Comparison of ENCODE assay signal across 8 mouse cellular contexts in the genomic region with DNA sequence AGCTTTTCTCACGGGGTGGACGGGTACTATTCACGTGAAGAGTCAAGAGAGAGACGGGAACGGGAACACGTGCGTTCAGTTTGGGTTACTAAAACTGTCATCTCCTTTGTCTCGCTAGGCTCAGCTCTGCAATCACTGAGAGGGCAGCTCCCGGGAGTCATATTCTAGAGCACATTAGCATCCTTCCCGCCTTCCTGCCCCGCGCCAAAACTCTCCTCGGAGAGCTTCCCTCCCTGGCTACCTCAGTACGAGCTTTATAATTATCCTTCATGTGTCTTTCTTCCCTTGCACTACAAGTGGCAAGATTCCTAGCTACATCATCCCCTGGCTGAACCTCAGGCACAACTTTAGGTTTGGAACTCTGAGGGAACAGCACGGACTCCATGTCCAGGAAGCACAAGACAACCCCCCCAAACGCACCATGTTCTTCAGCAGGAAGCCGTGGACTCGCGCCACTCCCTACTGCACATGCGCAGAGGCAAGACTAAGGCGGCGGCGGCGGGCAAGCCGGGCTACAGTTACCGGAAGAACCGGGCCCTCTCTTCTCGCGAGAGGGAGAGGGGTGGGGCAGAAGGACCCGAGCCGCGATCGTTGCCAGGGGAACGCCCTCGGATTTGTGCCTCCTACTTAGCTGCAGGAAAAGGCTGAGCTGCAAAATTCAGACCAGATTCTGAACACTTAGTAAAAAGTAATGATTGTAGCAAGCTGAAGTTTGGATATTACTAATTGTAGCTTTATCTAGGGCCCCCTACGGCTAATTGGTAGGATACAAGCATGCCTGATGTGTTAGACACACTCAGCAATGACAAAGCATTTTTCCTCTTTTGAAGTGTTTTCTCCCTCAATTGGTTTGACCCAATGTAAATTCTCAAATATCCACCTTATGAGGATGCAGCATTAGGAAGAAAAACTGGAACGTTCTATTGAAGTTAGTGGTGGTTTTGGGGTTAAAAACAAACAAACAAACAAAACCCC. TPM values are rescaled to one million over a fixed set of nuclear protein-coding genes. Genes with fewer than 3 reads are reported as not detected.
DNase-seq lines count a peak whose midpoint lies in the region; ATAC-seq and TF ChIP-seq lines count a peak whose summit lies in the region.

A gene (minus strand): TSS at position 519 of the 975 bp plus-strand sequence.
A gene (plus strand): TSS at position 585 of the 975 bp plus-strand sequence.

- peaks cover 20% of the 10 kb centered on the region for H3K4me1 ChIP-seq in embryonic facial prominence, embryonic 13.5 days
- H3K4me1 ChIP-seq in kidney, adult 2 months (ENCODE audit: control insufficient read depth, insufficient read depth, low read length): peaks cover 3% of the 10 kb centered on the region; the same call in 1 of the 2 replicates
- peaks cover 15% of the 10 kb centered on the region for H3K4me1 ChIP-seq in limb, embryonic 12.5 days (replicated peaks)
- H3K4me1 ChIP-seq in midbrain, embryonic 15.5 days: peaks cover 7% of the 10 kb centered on the region
- no peaks in the 10 kb centered on the region for H3K4me1 ChIP-seq in spleen, adult 2 months (ENCODE audit: control insufficient read depth, insufficient read depth, insufficient read length)

- H3K4me2 ChIP-seq in embryonic facial prominence, embryonic 13.5 days: peak within 1 kb of the TSS; percentile 68
- peak within 1 kb of the TSS; percentile 65 for H3K4me2 ChIP-seq in limb, embryonic 12.5 days
- H3K4me2 ChIP-seq in midbrain, embryonic 15.5 days: peak within 1 kb of the TSS; percentile 75

- DNase-seq in 3134 (ENCODE audit: extremely low read depth, insufficient read length, low spot score): peak; percentile 97
- peak; percentile 100 for DNase-seq in adrenal gland, postnatal 36 days
- DNase-seq in heart, adult 18-20 months: peak; percentile 100
- DNase-seq in kidney, adult 2 months: peak; percentile 100
- peak; percentile 94 to 99 for DNase-seq in spleen, adult 2 months (ENCODE audit: low read depth in 1 of 2, low spot score in 2 of 2)

- peak; percentile 98 for ATAC-seq in embryonic facial prominence, embryonic 13.5 days (ENCODE audit: insufficient number of reproducible peaks, insufficient read depth, low FRiP score, low TSS enrichment, low read depth)
- peak; percentile 96 for ATAC-seq in limb, embryonic 12.5 days (ENCODE audit: insufficient number of reproducible peaks, insufficient read depth, low FRiP score, low TSS enrichment, low read depth)
- peak; percentile 99 for ATAC-seq in midbrain, embryonic 15.5 days (replicated peaks)

- peak; percentile 80 for TF ChIP-seq POLR2A in kidney, adult 2 months (IDR thresholded peaks at IDR 0.05; ENCODE audit: low read depth, low read length)
- TF ChIP-seq POLR2A in spleen, adult 2 months (IDR thresholded peaks at IDR 0.05; ENCODE audit: low read depth, low read length): peak; percentile 96

- WGBS in embryonic facial prominence, embryonic 13.5 days: under 1% methylated on average over 37 of the region's 37 CpGs
- WGBS in kidney, adult 2 months: under 1% methylated on average over 37 of the region's 37 CpGs
- 1% methylated on average over 37 of the region's 37 CpGs for WGBS in limb, embryonic 12.5 days
- WGBS in midbrain, embryonic 15.5 days: under 1% methylated on average over 37 of the region's 37 CpGs
- WGBS in spleen, adult 2 months: under 1% methylated on average over 37 of the region's 37 CpGs

- H3K36me3 ChIP-seq in embryonic facial prominence, embryonic 13.5 days: peaks cover 20% of the 10 kb centered on the region
- peaks cover 6% of the 10 kb centered on the region for H3K36me3 ChIP-seq in kidney, adult 2 months (ENCODE audit: control insufficient read depth, insufficient read depth, low read length)
- peaks cover 25% of the 10 kb centered on the region for H3K36me3 ChIP-seq in limb, embryonic 12.5 days
- H3K36me3 ChIP-seq in midbrain, embryonic 15.5 days (replicated peaks): peaks cover 3% of the 10 kb centered on the region; the same call in 1 of the 2 replicates
- H3K36me3 ChIP-seq in spleen, adult 2 months (ENCODE audit: control insufficient read depth, insufficient read depth, low read length): peaks cover 8% of the 10 kb centered on the region; the same call in 1 of the 2 replicates

- peak within 1 kb of the TSS; percentile 89 for H3K9ac ChIP-seq in embryonic facial prominence, embryonic 13.5 days
- H3K9ac ChIP-seq in limb, embryonic 12.5 days (replicated peaks): peak within 1 kb of the TSS; percentile 74
- H3K9ac ChIP-seq in midbrain, embryonic 15.5 days: peak within 1 kb of the TSS; percentile 57

- H3K27ac ChIP-seq in embryonic facial prominence, embryonic 13.5 days: peak within 1 kb of the TSS; percentile 99
- H3K27ac ChIP-seq in kidney, adult 2 months (ENCODE audit: insufficient read depth, low read depth, low read length): peak within 1 kb of the TSS; percentile 65
- peak within 1 kb of the TSS; percentile 98 for H3K27ac ChIP-seq in limb, embryonic 12.5 days
- peak within 1 kb of the TSS; percentile 88 for H3K27ac ChIP-seq in midbrain, embryonic 15.5 days
- peak within 1 kb of the TSS; percentile 81 for H3K27ac ChIP-seq in spleen, adult 2 months (ENCODE audit: insufficient read depth, low read length)

- H3K27me3 ChIP-seq in embryonic facial prominence, embryonic 13.5 days: no peaks in the 10 kb centered on the region
- H3K27me3 ChIP-seq in kidney, adult 2 months (replicated peaks; ENCODE audit: control insufficient read depth, insufficient read depth, low read length): no peaks in the 10 kb centered on the region
- H3K27me3 ChIP-seq in limb, embryonic 12.5 days: no peaks in the 10 kb centered on the region
- no peaks in the 10 kb centered on the region for H3K27me3 ChIP-seq in midbrain, embryonic 15.5 days (replicated peaks)
- no peaks in the 10 kb centered on the region for H3K27me3 ChIP-seq in spleen, adult 2 months (ENCODE audit: control insufficient read depth, insufficient read depth, low read length)

- H3K4me3 ChIP-seq in embryonic facial prominence, embryonic 13.5 days: peak within 1 kb of the TSS; percentile 57
- peak within 1 kb of the TSS; percentile 65 for H3K4me3 ChIP-seq in kidney, adult 2 months (ENCODE audit: insufficient read depth, low read depth, low read length)
- H3K4me3 ChIP-seq in limb, embryonic 12.5 days (replicated peaks): peak within 1 kb of the TSS; percentile 56
- peak within 1 kb of the TSS; percentile 54 for H3K4me3 ChIP-seq in midbrain, embryonic 15.5 days
- peak within 1 kb of the TSS; percentile 80 for H3K4me3 ChIP-seq in spleen, adult 2 months (ENCODE audit: extremely low read depth, insufficient read depth, insufficient read length)

- no peak for TF ChIP-seq CTCF in kidney, adult 2 months (conservative IDR thresholded peaks at IDR 0.05; ENCODE audit: insufficient read depth, insufficient read length, low read depth, low read length)
- no peak for TF ChIP-seq CTCF in spleen, adult 2 months (IDR thresholded peaks at IDR 0.05; ENCODE audit: extremely low read depth, insufficient read depth, insufficient read length, insufficient replicate concordance)

- H3K9me3 ChIP-seq in embryonic facial prominence, embryonic 13.5 days: no peaks in the 10 kb centered on the region
- H3K9me3 ChIP-seq in limb, embryonic 12.5 days: no peaks in the 10 kb centered on the region
- H3K9me3 ChIP-seq in midbrain, embryonic 15.5 days: no peaks in the 10 kb centered on the region

RNA-seq across cellular contexts. Expression of the first gene that starts in this region (rescaled TPM):
- 10 to 100 TPM; 23.3 to 27.3 TPM for total RNA-seq in adrenal gland, postnatal 36 days (2021)
- 30.4 and 35.4 TPM in 2 replicates for polyA plus RNA-seq in embryonic facial prominence, embryonic 13.5 days (2015; fragmentation: Nextera tagmentation; extraction: Ambion mirVana)
- total RNA-seq in heart, adult 18-20 months (2021): 1 to 10 TPM; 8.5 to 8.6 TPM
- polyA plus RNA-seq in kidney, adult 2 months (2012; rRNA removed): 27.3 and 35.2 TPM in 2 replicates
- 36.4 and 39.9 TPM in 2 replicates for polyA plus RNA-seq in limb, embryonic 12.5 days (2016; fragmentation: Nextera tagmentation; extraction: Ambion mirVana)
- polyA plus RNA-seq in midbrain, embryonic 15.5 days (2015; fragmentation: Nextera tagmentation; extraction: Ambion mirVana): 31.3 and 31.6 TPM in 2 replicates
- 37.2 and 38.5 TPM in 2 replicates for polyA plus RNA-seq in spleen, adult 2 months (2012; rRNA removed)

RNA-seq across cellular contexts. Expression of the second gene that starts in this region (rescaled TPM):
- total RNA-seq in adrenal gland, postnatal 36 days (2021): under 1 TPM in 1 of 2 experiments, not detected in 1; 0.23 TPM
- polyA plus RNA-seq in embryonic facial prominence, embryonic 13.5 days (2015; fragmentation: Nextera tagmentation; extraction: Ambion mirVana): 0.23 TPM in 1 of 2 replicates, not detected in the other
- under 1 TPM in 1 of 2 experiments, not detected in 1; 0.41 TPM for total RNA-seq in heart, adult 18-20 months (2021)
- polyA plus RNA-seq in kidney, adult 2 months (2012; rRNA removed): 0.09 TPM in 1 of 2 replicates, not detected in the other
- 0.50 TPM in 1 of 2 replicates, not detected in the other for polyA plus RNA-seq in limb, embryonic 12.5 days (2016; fragmentation: Nextera tagmentation; extraction: Ambion mirVana)
- 0.21 TPM in 1 of 2 replicates, not detected in the other for polyA plus RNA-seq in midbrain, embryonic 15.5 days (2015; fragmentation: Nextera tagmentation; extraction: Ambion mirVana)
- polyA plus RNA-seq in spleen, adult 2 months (2012; rRNA removed): not detected in 2 replicates

Comparison
In these comparisons a context has a peak if more than half of its experiments do, and no peak if none do; other contexts are left out.
1. Peak in every context shown above with its lines: DNase-seq, ATAC-seq, H3K4me3 ChIP-seq and H3K27ac ChIP-seq.